Mouse (Mus musculus): ENCODE results near the gene Rps18.
"Not testable (repeated sequence)": the region's sequence is repeated elsewhere in the genome, so short reads cannot be mapped to it uniquely, and the experiment has no call there.

DNA sequence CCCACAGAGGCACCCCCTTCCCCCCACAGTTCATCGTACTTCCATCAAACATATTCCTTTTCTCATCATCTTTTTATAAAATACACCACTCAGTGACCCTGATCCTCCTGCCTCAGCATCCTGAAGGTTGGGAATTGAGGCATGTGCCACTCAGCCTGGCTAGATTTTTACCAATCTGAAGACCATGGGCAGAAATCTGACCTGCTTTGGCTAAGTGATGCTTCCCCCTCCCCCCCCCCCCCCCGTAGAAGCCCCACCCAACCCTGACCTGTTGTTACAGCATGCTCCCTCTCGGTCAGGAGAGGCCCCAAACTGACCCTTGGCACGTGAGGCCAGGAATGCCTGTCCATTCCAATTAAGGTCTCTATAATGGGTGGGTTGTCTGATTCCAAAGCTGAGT, 51.0 kb downstream of the Rps18 start, which contains the start of gene Platr17:
- TF ChIP-seq CTCF (IDR thresholded peaks at IDR 0.05; ENCODE audit: borderline replicate concordance, insufficient read depth, low read depth, low read length); POLR2A (IDR thresholded peaks at IDR 0.05; ENCODE audit: borderline replicate concordance, insufficient read depth, low read length): not testable (repeated sequence)

All from cerebellum, adult 2 months (tissue).